In the genomic region with DNA sequence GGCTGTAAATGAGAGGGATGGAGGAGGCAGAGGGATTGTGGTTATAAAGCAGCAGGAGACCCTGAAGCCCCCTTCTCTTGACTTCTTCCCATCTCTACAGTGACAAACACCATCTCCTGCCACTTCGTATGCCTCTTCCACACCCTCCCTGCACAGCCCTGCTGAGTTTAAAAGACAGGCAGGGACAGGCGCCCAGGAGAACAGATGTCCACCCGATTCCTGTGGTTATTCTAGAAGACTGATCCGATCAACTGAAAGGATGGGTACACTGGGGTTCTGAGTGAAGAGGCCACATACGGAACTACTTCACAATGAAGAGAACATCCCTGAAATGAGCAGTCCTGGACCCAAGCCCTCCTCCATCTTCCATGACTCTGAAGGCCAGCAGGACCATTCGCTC, we compare ENCODE assay signal across 15 mouse cellular contexts. TPM values are rescaled to one million over a fixed set of nuclear protein-coding genes. Genes with fewer than 3 reads are reported as not detected.
"Had no signal": no experiment of that assay in that cellular context is flagged by ENCODE, and none has a peak within 500 bp of the region (broad histone marks: within the 10 kb centered on the region; RNA-seq: fewer than 3 reads in every experiment).

No protein-coding gene starts in this region.

- ATAC-seq: midbrain, embryonic 16.5 days had no signal

- H3K27ac ChIP-seq: midbrain, embryonic 10.5 days; midbrain, embryonic 12.5 days; neural tube, embryonic 13.5 days had no signal

- H3K4me3 ChIP-seq: midbrain, embryonic 10.5 days; midbrain, embryonic 12.5 days; myocyte; neural tube, embryonic 13.5 days had no signal

- DNase-seq: lung, adult 18-20 months; lung, embryonic 14.5 days; lung, postnatal 10 days; lung, postnatal 4 days; midbrain, embryonic 14.5 days; right cerebral cortex, postnatal 14 days; thymus, adult 18-20 months; thymus, postnatal 14 days; thymus, postnatal 36 days had no signal

RNA-seq across cellular contexts. Expression of a gene that starts 35.3 kb away (rescaled TPM):
- total RNA-seq: neutrophil, adult 5-6 weeks had no signal
